Mouse (Mus musculus) forebrain, postnatal 0 days (tissue): ENCODE measurements at regions not wholly inside any gene's neighbourhood (a gene's known extent, or its start where the extent isn't known, plus 50 kb on each side); places are given as distances from the start of the nearest gene placed in this dataset.

Experiments
- ATAC-seq: fragments of 200-750 bp; cut with Nextera tagmentation; 2 replicates; pipeline ENCODE4 v1.8.0; 2017; ENCODE audit warnings: mild to moderate bottlenecking, moderate library complexity
- DNase-seq: peaks from one replicate; pipeline ENCODE4 v3.0.0-alpha.2; 2015
- H3K27ac ChIP-seq: fragments of 300-500 bp; sonication (generic); 2 replicates; pipeline ENCODE4 v1.5.1; 2014; ENCODE audit warnings: low read depth, mild to moderate bottlenecking, antibody characterized with exemption, low read length, moderate library complexity, mixed read lengths
- H3K27me3 ChIP-seq: fragments of 300-500 bp; sonication (generic); 2 replicates; pipeline ENCODE4 v1.6.1; 2014; ENCODE audit warnings: mild to moderate bottlenecking, low read length, mixed read lengths; ENCODE audit not compliant: insufficient read depth
- H3K36me3 ChIP-seq: fragments of 300-500 bp; sonication (generic); 2 replicates; pipeline ENCODE4 v1.6.1; 2014; ENCODE audit warnings: mild to moderate bottlenecking, moderate library complexity; ENCODE audit not compliant: insufficient read depth
- H3K4me1 ChIP-seq: fragments of 300-500 bp; sonication (generic); 2 replicates; pipeline ENCODE4 v1.6.1; 2014; ENCODE audit warnings: antibody characterized with exemption; ENCODE audit not compliant: insufficient read depth
- H3K4me2 ChIP-seq: fragments of 300-500 bp; sonication (generic); 2 replicates; pipeline ENCODE4 v1.6.1; 2014; ENCODE audit warnings: low read depth, mild to moderate bottlenecking, moderate library complexity
- H3K4me3 ChIP-seq: fragments of 300-500 bp; sonication (generic); 2 replicates; pipeline ENCODE4 v1.5.1; 2014; ENCODE audit warnings: low read depth, low read length, mixed read lengths
- H3K9ac ChIP-seq: fragments of 300-500 bp; sonication (generic); 2 replicates; pipeline ENCODE4 v1.6.1; 2014; ENCODE audit warnings: mild to moderate bottlenecking
- H3K9me3 ChIP-seq: fragments of 300-500 bp; sonication (generic); 2 replicates; pipeline ENCODE4 v1.6.1; 2016; ENCODE audit warnings: low read length
- CTCF ChIP-seq: sonication (generic); IDR thresholded peaks from 2 replicates; pipeline ENCODE4 v1.5.1; 2016; ENCODE audit warnings: antibody characterized with exemption, control low read depth, low read depth
- WGBS: fragments of 180-500 bp; shearing (Covaris S2); extraction: QIAGEN DNeasy Blood & Tissue Kit; methylation state at CpG from one replicate; pipeline ENCODE4 v1.1.7; 2014; 5-methylcytosine and 5-hydroxymethylcytosine counted together

GRCm38 (mm10) chr2:48733936-48734335 is 80.0 kb upstream of the Acvr2a start:
- 82% methylated on average over 1 of the region's 1 CpGs for WGBS
- Histone ChIP-seq H3K9ac (no peak overlapping the region), H3K4me3 (no peak overlapping the region), H3K27ac (no peak overlapping the region), H3K9me3 (no peaks in the 10 kb centered on the region), H3K4me1 (no peaks in the 10 kb centered on the region), H3K4me2 (no peak overlapping the region), H3K36me3 (no peaks in the 10 kb centered on the region), H3K27me3 (no peaks in the 10 kb centered on the region)
- ATAC-seq (no peak), DNase-seq (no peak)
- no peak for TF ChIP-seq CTCF

GRCm38 (mm10) chr2:48734521-48734920 is 79.4 kb upstream of the Acvr2a start:
- TF ChIP-seq CTCF, result no peak
- ATAC-seq (peak; percentile 36; the same call in 1 of the 2 replicates), DNase-seq (no peak)
- Histone ChIP-seq H3K9ac (no peak overlapping the region), H3K4me1 (no peaks in the 10 kb centered on the region), H3K27me3 (no peaks in the 10 kb centered on the region), H3K4me2 (no peak overlapping the region), H3K27ac (no peak overlapping the region), H3K36me3 (no peaks in the 10 kb centered on the region), H3K4me3 (no peak overlapping the region), H3K9me3 (no peaks in the 10 kb centered on the region)
- WGBS, result 67% methylated on average over 6 of the region's 6 CpGs

GRCm38 (mm10) chr2:48736312-48736711 is 77.6 kb upstream of the Acvr2a start:
- Histone ChIP-seq H3K36me3 (no peaks in the 10 kb centered on the region), H3K9me3 (no peaks in the 10 kb centered on the region), H3K9ac (no peak overlapping the region), H3K27ac (no peak overlapping the region), H3K4me1 (no peaks in the 10 kb centered on the region), H3K4me3 (no peak overlapping the region), H3K4me2 (no peak overlapping the region), H3K27me3 (no peaks in the 10 kb centered on the region)
- TF ChIP-seq CTCF, result no peak
- 70% methylated on average over 2 of the region's 2 CpGs for WGBS
- ATAC-seq, result no peak
- DNase-seq, result no peak
